Mouse (Mus musculus) heart, adult 2 months (tissue): Measurements from ENCODE around the gene Pum3.

Experiments
- EP300 ChIP-seq: fragments of 200-500 bp; IDR thresholded peaks from 2 replicates; pipeline ENCODE4 v1.6.1; 2011; ENCODE audit warnings: low read depth, low read length, control low read depth; ENCODE audit not compliant: insufficient read depth
- POLR2A ChIP-seq: fragments of 200-500 bp; IDR thresholded peaks from 2 replicates; pipeline ENCODE4 v1.6.1; 2011; ENCODE audit warnings: mild to moderate bottlenecking, low read depth, low read length, control low read depth; ENCODE audit not compliant: insufficient read depth

GRCm38 (mm10) chr19:27395936-27396335, 33.7 kb downstream of the Pum3 start:
- no peak for TF ChIP-seq POLR2A
- TF ChIP-seq EP300 = no peak
